Mouse (Mus musculus): ENCODE results near the gene Stxbp4.

Stxbp4 gene

DNA sequence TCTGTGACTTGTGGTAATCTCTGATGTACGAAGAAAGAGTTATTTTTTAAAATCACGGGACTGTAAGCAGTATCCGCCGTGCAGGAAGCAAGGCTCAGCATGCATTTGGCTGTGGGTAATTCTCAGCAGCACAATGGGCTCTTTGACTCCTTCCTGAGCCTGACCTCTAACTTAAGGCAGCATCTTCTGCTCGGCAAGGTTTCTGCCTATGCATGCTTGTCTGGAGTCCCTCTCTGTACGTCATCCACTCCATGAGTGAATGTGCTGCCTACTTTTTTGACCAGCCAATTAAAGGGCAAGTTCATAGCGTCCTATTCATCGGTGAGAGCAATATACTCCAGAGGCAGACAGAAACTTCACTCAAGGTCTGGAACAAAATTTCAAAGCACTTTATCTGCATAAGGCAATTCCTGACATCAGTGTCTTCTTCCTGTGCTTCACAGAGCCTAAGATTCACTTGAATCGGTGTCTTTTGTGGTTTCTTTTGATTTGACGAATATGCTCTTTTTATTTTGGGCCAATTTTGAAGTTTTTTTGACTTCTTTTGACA lies 173.8 kb downstream of the Stxbp4 start:
- DNase-seq (ENCODE audit: low read depth, low spot score): no peak

DNA sequence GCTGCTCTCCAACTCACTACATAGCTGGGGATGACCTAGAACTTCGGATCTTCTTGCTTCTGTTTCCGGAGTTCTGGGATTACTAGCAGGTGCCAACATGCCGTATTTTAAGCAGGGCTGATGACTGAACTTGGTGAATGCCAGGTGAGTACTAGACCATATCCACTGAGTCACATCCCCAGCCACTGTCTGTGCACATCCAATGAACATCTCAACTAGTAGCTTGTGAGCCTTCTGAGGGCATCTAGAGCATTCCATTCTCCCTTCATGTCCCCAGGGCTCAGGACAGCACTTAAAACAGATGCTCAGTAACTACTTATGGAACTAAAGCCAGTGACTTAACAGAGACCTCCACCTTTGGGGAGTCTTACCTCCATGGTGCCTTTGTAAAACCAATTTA lies 177.4 kb downstream of the Stxbp4 start:
- no peak for DNase-seq (ENCODE audit: low read depth, low spot score)

DNA sequence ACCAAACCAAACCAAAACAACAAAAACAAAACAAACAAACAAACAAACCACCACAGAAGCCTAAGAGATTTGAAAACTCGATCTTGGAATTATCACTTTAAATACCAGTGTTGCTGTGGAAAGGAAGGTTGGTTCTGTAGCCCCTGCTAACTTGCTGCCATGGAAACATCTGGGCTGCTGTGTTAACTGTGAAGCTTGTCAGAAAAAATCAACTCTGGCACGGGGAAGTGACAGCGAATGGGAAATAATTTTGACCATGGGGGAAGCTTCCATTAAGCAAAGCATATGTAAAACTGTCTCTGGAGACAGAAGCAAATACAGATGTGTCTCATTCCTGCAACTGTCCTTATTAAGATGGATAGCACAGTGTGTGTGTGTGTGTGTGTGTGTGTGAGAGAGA lies 185.8 kb downstream of the Stxbp4 start:
- no peak for DNase-seq (ENCODE audit: low read depth, low spot score)

DNA sequence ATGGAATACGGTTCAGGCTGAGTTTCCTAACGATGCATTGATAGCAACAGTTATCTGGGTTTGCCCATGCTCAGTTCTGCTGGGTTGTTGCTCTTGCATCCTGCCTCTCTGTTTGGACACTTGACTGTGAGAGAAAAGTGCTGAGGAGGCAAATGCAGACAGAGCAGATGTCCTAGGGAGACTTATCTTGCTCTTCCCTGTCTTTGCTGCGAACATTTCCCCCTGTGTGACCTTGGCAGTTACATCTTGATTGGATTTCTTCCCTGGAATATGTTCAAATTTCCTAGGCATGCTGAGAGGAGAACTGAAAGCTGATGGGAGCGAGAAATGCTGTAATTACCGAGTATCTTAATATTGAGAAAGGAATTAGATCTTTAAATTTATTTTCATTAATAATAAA lies 186.4 kb downstream of the Stxbp4 start:
- DNase-seq (ENCODE audit: low read depth, low spot score): peak; percentile 38

DNA sequence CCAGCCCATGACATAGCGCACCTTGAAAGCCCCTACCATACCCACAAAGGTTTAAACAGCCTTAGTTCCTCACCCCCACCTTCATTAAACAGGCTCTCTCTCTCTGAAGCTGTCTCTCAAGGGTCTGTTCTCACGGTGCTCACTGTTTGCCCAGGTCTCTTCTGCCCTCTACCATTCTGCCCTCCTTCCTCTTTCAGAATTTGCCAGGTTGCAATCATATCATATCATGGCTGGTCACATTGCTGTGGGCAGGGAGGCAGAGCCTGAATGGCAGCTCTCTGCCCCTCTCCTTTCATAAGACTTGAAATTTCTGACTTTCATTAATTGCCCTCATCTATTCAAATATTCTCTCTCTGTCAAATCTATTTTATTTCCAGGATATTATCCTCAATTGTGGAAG lies 195.4 kb downstream of the Stxbp4 start:
- DNase-seq (ENCODE audit: low read depth, low spot score): no peak

DNA sequence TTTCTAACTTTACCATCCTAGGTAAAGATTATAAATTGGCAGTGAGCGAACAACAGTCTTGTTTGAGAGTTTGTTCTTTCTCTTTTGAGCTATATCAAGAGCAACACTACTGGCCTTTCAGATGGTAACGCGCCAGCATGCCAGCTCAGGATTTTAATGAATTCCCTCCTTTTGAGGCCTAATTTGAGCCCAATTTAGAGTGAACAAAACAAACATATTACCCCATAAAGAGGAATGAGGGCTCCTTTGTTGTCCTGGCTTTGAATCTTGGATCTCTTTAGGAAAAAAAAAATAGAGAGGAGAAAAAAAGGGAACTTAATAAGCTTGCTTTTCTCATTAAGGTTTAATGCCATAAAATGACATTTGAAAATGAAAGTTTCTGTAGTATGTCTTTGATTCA lies 197.0 kb downstream of the Stxbp4 start:
- DNase-seq (ENCODE audit: low read depth, low spot score): no peak

DNA sequence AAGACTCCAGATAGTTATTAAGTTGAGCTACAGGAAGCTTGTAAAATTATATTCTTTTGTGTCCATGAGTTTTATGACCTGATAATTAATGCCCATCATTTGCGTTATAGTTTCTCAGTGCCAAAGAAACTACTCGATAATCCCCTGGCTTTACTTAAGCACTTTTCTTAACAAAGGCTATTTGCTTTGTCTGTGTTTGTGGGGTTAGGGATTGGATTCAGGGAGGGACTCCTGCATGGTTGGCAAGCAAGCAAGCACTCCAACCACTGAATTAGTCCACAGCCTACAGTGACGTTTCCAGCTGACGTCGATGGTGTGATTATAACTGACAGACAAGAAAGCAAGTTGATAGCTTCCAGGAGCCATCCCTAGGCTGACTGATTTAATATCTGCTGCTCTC lies 199.1 kb downstream of the Stxbp4 start:
- DNase-seq (ENCODE audit: low read depth, low spot score): no peak
